Mouse (Mus musculus) midbrain, embryonic 16.5 days (tissue): ENCODE measurements around the gene Mef2b. TPM values are rescaled to one million over a fixed set of nuclear protein-coding genes. Genes with fewer than 3 reads are reported as not detected.
"Not testable (repeated sequence)": the region's sequence is repeated elsewhere in the genome, so short reads cannot be mapped to it uniquely, and the experiment has no call there.

ENCODE experiments used
- ATAC-seq: fragments of 200-750 bp; cut with Nextera tagmentation; 2 replicates; pipeline ENCODE4 v1.8.0; 2017; ENCODE audit warnings: moderate TSS enrichment
- H3K27ac ChIP-seq: fragments of 300-500 bp; sonication (generic); 2 replicates; pipeline ENCODE4 v1.5.1; 2014; ENCODE audit warnings: mild to moderate bottlenecking, low read length, mixed read lengths
- H3K27me3 ChIP-seq: fragments of 300-500 bp; sonication (generic); 2 replicates; pipeline ENCODE4 v1.6.1; 2014; ENCODE audit warnings: low read depth, low read length, mixed read lengths; ENCODE audit not compliant: control insufficient read depth, insufficient read depth
- H3K36me3 ChIP-seq: fragments of 300-500 bp; sonication (generic); 2 replicates; pipeline ENCODE4 v1.6.1; 2014; ENCODE audit warnings: mild to moderate bottlenecking, low read length, moderate library complexity, mixed read lengths; ENCODE audit not compliant: control insufficient read depth, insufficient read depth
- H3K4me1 ChIP-seq: fragments of 300-500 bp; sonication (generic); 2 replicates; pipeline ENCODE4 v1.6.1; 2014; ENCODE audit warnings: mild to moderate bottlenecking, low read length, mixed read lengths; ENCODE audit not compliant: control insufficient read depth, insufficient read depth
- H3K4me2 ChIP-seq: fragments of 300-500 bp; sonication (generic); 2 replicates; pipeline ENCODE4 v1.6.1; 2014; ENCODE audit warnings: mild to moderate bottlenecking, low read length, mixed read lengths
- H3K4me3 ChIP-seq: fragments of 300-500 bp; sonication (generic); 2 replicates; pipeline ENCODE4 v1.5.1; 2014; ENCODE audit warnings: low read depth, mild to moderate bottlenecking, low read length, moderate library complexity, mixed read lengths
- H3K9ac ChIP-seq: fragments of 300-500 bp; sonication (generic); 2 replicates; pipeline ENCODE4 v1.6.1; 2014; ENCODE audit warnings: low read depth, low read length, mixed read lengths
- H3K9me3 ChIP-seq: fragments of 300-500 bp; sonication (generic); replicated peaks from 2 replicates; pipeline ENCODE4 v1.6.1; 2014; ENCODE audit warnings: mild to moderate bottlenecking, low read length, mixed read lengths; ENCODE audit not compliant: control insufficient read depth, poor library complexity, severe bottlenecking
- WGBS: fragments of 180-500 bp; shearing (Covaris S2); extraction: QIAGEN DNeasy Blood & Tissue Kit; methylation state at CpG from one replicate; pipeline ENCODE4 v1.1.7; 2014; 5-methylcytosine and 5-hydroxymethylcytosine counted together
- microRNA-seq: library from miRNA; unstranded; fragments of <30 nt; microRNA quantifications from one replicate; pipeline ENCODE4, GENCODE M21; 2017
- polyA plus RNA-seq: library from polyadenylated mRNA; unstranded; fragments of >200 nt; fragmentation: Nextera tagmentation; extraction: Ambion mirVana; gene quantifications from 2 replicates; pipeline ENCODE4 v1.2.1, GENCODE M21; 2015

Gene Mef2b
- polyA plus RNA-seq, 1 experiment from 2014 or later, result 0.73 TPM

DNA sequence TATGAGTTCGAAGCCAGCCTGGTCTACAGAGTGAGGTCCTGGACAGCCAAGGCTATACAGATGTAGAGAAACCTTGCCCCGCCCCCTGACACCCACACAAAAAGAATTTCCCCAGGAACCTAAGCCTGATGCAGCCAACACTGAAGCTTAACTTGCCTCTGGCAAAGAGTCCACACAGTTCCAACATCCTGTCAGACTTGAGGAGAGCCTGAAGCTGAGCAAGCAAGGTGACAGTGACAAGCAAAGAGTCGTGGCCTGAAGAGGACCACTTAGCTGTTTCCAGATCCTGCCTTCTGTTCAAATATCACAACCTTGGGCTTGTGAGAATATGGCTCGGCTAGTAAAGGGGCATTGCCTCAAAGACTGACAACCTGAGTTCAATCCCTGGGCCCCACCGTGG, 75.6 kb downstream of the Mef2b start:
- H3K4me1 ChIP-seq, result peaks cover 15% of the 10 kb centered on the region
- peaks cover 3% of the 10 kb centered on the region; the same call in 1 of the 2 replicates for H3K27me3 ChIP-seq
- H3K9ac ChIP-seq, result no peak overlapping the region
- no peak overlapping the region for H3K4me2 ChIP-seq
- no peaks in the 10 kb centered on the region for H3K9me3 ChIP-seq
- 74% methylated on average over 5 of the region's 5 CpGs for WGBS
- H3K4me3 ChIP-seq, result no peak overlapping the region
- H3K27ac ChIP-seq, result no peak overlapping the region
- ATAC-seq, result no peak
- no peaks in the 10 kb centered on the region for H3K36me3 ChIP-seq

DNA sequence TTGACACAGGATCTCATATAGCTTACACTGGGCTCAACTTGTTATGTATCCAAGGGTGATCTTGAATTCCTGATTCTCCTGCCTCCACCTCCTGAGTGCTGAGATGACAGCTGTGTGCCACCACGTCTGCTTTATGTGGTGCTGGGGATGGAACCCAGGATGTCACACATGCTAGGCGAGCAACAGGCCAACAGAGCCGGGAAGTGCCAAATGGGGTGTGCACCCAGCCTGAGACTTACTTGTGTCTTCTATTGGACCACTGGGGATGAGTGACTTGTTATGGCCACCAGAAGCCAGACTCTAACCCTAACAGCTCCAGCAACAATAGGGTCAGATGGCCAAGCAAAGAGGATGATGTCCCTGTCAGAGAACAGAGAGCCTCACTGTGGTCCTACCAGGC, 76.7 kb downstream of the Mef2b start:
- not testable (repeated sequence) for H3K4me1 ChIP-seq, H3K4me2 ChIP-seq, H3K27me3 ChIP-seq, ATAC-seq, H3K36me3 ChIP-seq, H3K9ac ChIP-seq, H3K27ac ChIP-seq, H3K4me3 ChIP-seq, H3K9me3 ChIP-seq
- 67% methylated on average over 3 of the region's 3 CpGs for WGBS

GRCm38 (mm10) chr8:70216566-70216965, 77.1 kb downstream of the Mef2b start:
- 82% methylated on average over 1 of the region's 1 CpGs for WGBS
- Histone ChIP-seq H3K4me1 (peaks cover 6% of the 10 kb centered on the region; the same call in 1 of the 2 replicates), H3K27me3 (no peaks in the 10 kb centered on the region), H3K27ac (no peak overlapping the region), H3K4me2 (no peak overlapping the region), H3K9me3 (no peaks in the 10 kb centered on the region), H3K36me3 (no peaks in the 10 kb centered on the region; the same call in 1 of the 2 replicates), H3K4me3 (no peak overlapping the region), H3K9ac (no peak overlapping the region)
- no peak for ATAC-seq

Small RNA genes within 50 kb of the gene (microRNA-seq; reads per million reads assigned to microRNA genes)
- gene Mir7066, result 3.1 reads per million, percentile 14 among the genes with 10 or more reads in this experiment

Other genes with a start within 250 kb of the Mef2b start
- 3.0 and 3.5 TPM in 2 replicates for gene Tssk6, start 237.5 kb upstream of the Mef2b start, polyA plus RNA-seq
- gene Ndufa13, start 237.2 kb upstream of the Mef2b start, polyA plus RNA-seq, result 172 TPM in 2 replicates
- 12.0 and 12.3 TPM in 2 replicates for gene Yjefn3, start 237.0 kb upstream of the Mef2b start, polyA plus RNA-seq
- gene Gatad2a, start 143.3 kb upstream of the Mef2b start, polyA plus RNA-seq, result 15.8 and 19.1 TPM in 2 replicates
- gene Mau2, start 97.0 kb upstream of the Mef2b start, polyA plus RNA-seq, result 75.8 and 79.0 TPM in 2 replicates
- gene Sugp1, start 96.9 kb upstream of the Mef2b start, polyA plus RNA-seq, result 58.4 and 61.9 TPM in 2 replicates
- gene Tm6sf2, start 66.8 kb upstream of the Mef2b start, polyA plus RNA-seq, result 1.3 and 1.4 TPM in 2 replicates
- gene Hapln4, start 56.3 kb upstream of the Mef2b start, polyA plus RNA-seq, result 0.89 and 0.93 TPM in 2 replicates
- 169 and 189 TPM in 2 replicates for gene Ncan, start 18.8 kb upstream of the Mef2b start, polyA plus RNA-seq
- 35.0 and 38.2 TPM in 2 replicates for gene Nr2c2ap, start 8.4 kb upstream of the Mef2b start, polyA plus RNA-seq
- 10.7 and 11.8 TPM in 2 replicates for gene Rfxank, start 557 bp upstream of the Mef2b start, polyA plus RNA-seq
- 48.7 and 55.5 TPM in 2 replicates for gene Borcs8, start 212 bp upstream of the Mef2b start, polyA plus RNA-seq
- gene Tmem161a, start 32.6 kb downstream of the Mef2b start, polyA plus RNA-seq, result 51.0 and 54.5 TPM in 2 replicates
- 6.8 and 9.2 TPM in 2 replicates for gene Slc25a42, start 72.6 kb downstream of the Mef2b start, polyA plus RNA-seq
- gene Sugp2, start 94.5 kb downstream of the Mef2b start, polyA plus RNA-seq, result 104 TPM in 2 replicates
- gene Armc6, start 94.8 kb downstream of the Mef2b start, polyA plus RNA-seq, result 116 and 133 TPM in 2 replicates
- gene Homer3, start 143.1 kb downstream of the Mef2b start, polyA plus RNA-seq, result 26.3 and 29.9 TPM in 2 replicates
- 40.3 and 45.0 TPM in 2 replicates for gene Ddx49, start 162.8 kb downstream of the Mef2b start, polyA plus RNA-seq
- 261 and 268 TPM in 2 replicates for gene Cope, start 162.8 kb downstream of the Mef2b start, polyA plus RNA-seq
- gene Cers1, start 176.1 kb downstream of the Mef2b start, polyA plus RNA-seq, result 40.3 and 42.1 TPM in 2 replicates
- gene Gdf1, start 190.1 kb downstream of the Mef2b start, polyA plus RNA-seq, result 2.5 and 7.0 TPM in 2 replicates
- gene Upf1, start 213.6 kb downstream of the Mef2b start, polyA plus RNA-seq, result 11.3 and 11.6 TPM in 2 replicates
- gene Comp, start 233.8 kb downstream of the Mef2b start, polyA plus RNA-seq, result 0.36 and 0.47 TPM in 2 replicates